Mouse (Mus musculus) hindbrain, embryonic 13.5 days (tissue): ENCODE measurements around the gene Gm42372. TPM values are rescaled to one million over a fixed set of nuclear protein-coding genes. Genes with fewer than 3 reads are reported as not detected.

ENCODE experiments used
- ATAC-seq: fragments of 200-750 bp; cut with Nextera tagmentation; 2 replicates; pipeline ENCODE4 v1.8.0; 2017; ENCODE audit warnings: moderate TSS enrichment; ENCODE audit not compliant: low FRiP score
- H3K27ac ChIP-seq: fragments of 300-500 bp; sonication (generic); 2 replicates; pipeline ENCODE4 v1.5.1; 2015; ENCODE audit warnings: inconsistent platforms, mild to moderate bottlenecking, moderate library complexity
- H3K27me3 ChIP-seq: fragments of 300-500 bp; sonication (generic); 2 replicates; pipeline ENCODE4 v1.6.1; 2015; ENCODE audit warnings: mild to moderate bottlenecking, inconsistent platforms
- H3K36me3 ChIP-seq: fragments of 300-500 bp; sonication (generic); 2 replicates; pipeline ENCODE4 v1.6.1; 2015; ENCODE audit warnings: mild to moderate bottlenecking, inconsistent platforms
- H3K4me1 ChIP-seq: fragments of 300-500 bp; sonication (generic); replicated peaks from 2 replicates; pipeline ENCODE4 v1.6.1; 2015; ENCODE audit warnings: inconsistent platforms
- H3K4me2 ChIP-seq: fragments of 300-500 bp; sonication (generic); 2 replicates; pipeline ENCODE4 v1.6.1; 2015; ENCODE audit warnings: inconsistent platforms, mild to moderate bottlenecking, moderate library complexity
- H3K4me3 ChIP-seq: fragments of 300-500 bp; sonication (generic); 2 replicates; pipeline ENCODE4 v1.5.1; 2015; ENCODE audit warnings: mild to moderate bottlenecking, inconsistent platforms
- H3K9ac ChIP-seq: fragments of 300-500 bp; sonication (generic); 2 replicates; pipeline ENCODE4 v1.6.1; 2015; ENCODE audit warnings: mild to moderate bottlenecking, inconsistent platforms
- H3K9me3 ChIP-seq: fragments of 300-500 bp; sonication (generic); 2 replicates; pipeline ENCODE4 v1.6.1; 2016; ENCODE audit warnings: inconsistent platforms
- WGBS: fragments of 180-500 bp; shearing (Covaris S2); methylation state at CpG from one replicate; pipeline ENCODE4 v1.1.7; 2015; 5-methylcytosine and 5-hydroxymethylcytosine counted together
- polyA plus RNA-seq: library from polyadenylated mRNA; unstranded; fragments of >200 nt; fragmentation: Nextera tagmentation; extraction: Ambion mirVana; gene quantifications from 2 replicates; pipeline ENCODE4 v1.2.1, GENCODE M21; 2015

Gm42372 gene
- polyA plus RNA-seq, 1 experiment from 2014 or later, result 3.7 TPM

DNA sequence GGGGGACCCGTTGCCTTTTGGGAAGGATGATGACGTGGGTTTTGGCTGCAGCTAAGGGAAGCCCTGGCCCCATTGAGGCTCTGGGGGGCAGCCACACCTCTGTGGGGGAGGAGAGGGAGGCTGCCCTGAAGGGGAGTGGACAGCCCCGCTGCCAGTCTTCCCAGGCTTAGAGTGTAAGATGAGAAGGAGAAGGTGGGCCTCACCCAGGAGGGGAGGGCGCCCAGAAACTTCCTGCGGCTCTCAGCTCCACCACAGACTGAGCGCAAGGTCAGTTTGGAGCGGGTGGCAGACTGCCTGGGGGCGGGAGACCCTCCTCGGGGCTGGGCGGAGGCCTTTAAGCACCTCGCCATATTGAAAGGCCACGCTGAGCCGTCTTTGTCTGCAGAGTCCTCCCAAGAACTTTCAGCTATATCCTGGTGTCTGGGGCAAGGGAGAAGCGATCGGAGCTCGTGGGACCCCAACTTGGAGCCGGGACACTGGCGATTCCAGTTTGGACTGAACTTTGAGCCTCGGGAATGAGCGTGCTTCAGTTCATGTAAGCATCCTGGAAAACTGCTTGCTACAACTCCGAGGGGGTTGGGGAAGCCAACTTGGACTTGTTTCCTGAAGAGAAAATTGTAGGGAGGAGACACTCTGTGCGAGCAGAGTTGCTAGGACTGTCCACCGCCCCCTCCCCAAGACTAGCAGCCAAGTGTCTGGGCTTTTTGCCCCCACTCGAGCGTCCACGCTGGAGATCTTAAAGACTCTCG is 10.9 kb downstream of the Gm42372 start:
- peak; percentile 48 for ATAC-seq
- peak overlapping the region; percentile 67 for H3K9ac ChIP-seq
- peak overlapping the region; percentile 71 for H3K27ac ChIP-seq
- peaks cover 13% of the 10 kb centered on the region for H3K27me3 ChIP-seq
- peak overlapping the region; percentile 50 for H3K4me2 ChIP-seq
- peak overlapping the region; percentile 41 for H3K4me3 ChIP-seq
- 7% methylated on average over 27 of the region's 27 CpGs for WGBS
- no peaks in the 10 kb centered on the region for H3K9me3 ChIP-seq
- H3K36me3 ChIP-seq, result no peaks in the 10 kb centered on the region
- peaks cover 59% of the 10 kb centered on the region for H3K4me1 ChIP-seq

DNA sequence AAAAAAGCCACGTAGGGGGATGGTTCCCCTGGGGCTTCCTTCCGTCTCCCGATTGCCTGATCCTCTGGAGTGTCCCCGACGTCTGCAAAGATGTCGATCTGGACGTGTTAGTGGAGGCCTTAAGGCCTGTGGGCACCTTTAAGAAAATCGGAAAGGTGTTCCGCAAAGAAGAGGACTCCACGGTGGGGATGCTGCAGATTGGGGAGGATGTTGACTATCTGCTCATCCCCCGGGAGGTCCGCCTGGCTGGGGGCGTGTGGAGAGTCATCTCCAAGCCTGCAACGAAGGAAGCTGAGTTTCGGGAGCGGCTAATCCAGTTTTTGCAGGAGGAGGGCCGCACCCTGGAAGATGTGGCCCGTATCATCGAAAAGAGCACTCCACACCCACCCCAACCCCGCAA is 11.5 kb downstream of the Gm42372 start:
- ATAC-seq, result no peak
- H3K9me3 ChIP-seq, result no peaks in the 10 kb centered on the region
- H3K27ac ChIP-seq, result peak overlapping the region; percentile 71; the same call in 1 of the 2 replicates
- peak overlapping the region; percentile 50 for H3K4me2 ChIP-seq
- peaks cover 59% of the 10 kb centered on the region for H3K4me1 ChIP-seq
- no peaks in the 10 kb centered on the region for H3K36me3 ChIP-seq
- 16% methylated on average over 20 of the region's 20 CpGs for whole genome bisulfite sequencing
- peak overlapping the region; percentile 41 for H3K4me3 ChIP-seq
- peak overlapping the region; percentile 67 for H3K9ac ChIP-seq
- peaks cover 13% of the 10 kb centered on the region for H3K27me3 ChIP-seq

DNA sequence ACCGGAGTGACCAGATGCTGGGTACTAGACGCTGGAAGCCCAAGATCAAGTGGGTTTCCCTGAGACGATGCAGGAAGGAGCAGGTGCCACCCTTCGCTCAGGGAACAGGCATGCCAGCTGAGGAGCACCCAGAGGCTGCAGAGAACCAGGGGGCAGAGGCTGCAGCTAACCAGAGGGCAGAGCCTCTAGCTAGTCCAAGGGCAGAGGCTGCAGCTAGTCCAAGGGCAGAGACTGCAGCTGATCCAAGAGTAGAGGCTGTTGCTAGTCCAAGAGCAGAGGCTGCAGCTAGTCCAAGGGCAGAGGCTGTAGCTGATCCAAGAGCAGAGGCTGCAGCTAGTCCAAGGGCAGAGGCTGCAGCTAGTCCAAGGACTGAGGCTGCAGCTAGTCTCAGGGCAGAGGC is 12.5 kb downstream of the Gm42372 start:
- 88% methylated on average over 4 of the region's 4 CpGs for WGBS
- Histone ChIP-seq H3K4me2 (peak overlapping the region; percentile 50), H3K4me1 (peaks cover 54% of the 10 kb centered on the region), H3K27ac (no peak overlapping the region), H3K4me3 (peak overlapping the region; percentile 41), H3K9ac (peak overlapping the region; percentile 67), H3K27me3 (peaks cover 13% of the 10 kb centered on the region), H3K36me3 (no peaks in the 10 kb centered on the region), H3K9me3 (no peaks in the 10 kb centered on the region)
- no peak for ATAC-seq

DNA sequence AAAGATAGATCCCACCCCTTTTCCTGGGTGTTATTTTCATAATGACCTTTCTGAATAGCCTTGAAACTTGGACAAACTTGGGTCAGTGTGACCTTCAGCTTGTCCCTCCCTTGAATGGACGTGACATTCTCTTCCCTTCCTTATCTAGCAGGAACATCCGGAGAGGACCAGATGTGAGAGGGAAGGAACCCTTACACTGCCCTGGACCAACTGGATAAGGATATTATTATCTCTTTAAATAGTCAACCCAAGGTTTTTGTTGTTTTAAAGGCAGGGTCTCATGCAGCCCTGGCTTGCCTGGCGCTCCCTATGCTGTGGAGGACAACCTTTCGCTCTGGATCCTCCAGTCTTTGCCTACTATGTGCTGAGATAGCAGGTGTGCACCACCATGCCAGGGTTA is 16.3 kb downstream of the Gm42372 start:
- Histone ChIP-seq H3K9me3 (no peaks in the 10 kb centered on the region), H3K36me3 (peaks cover 8% of the 10 kb centered on the region), H3K27ac (no peak overlapping the region), H3K4me3 (no peak overlapping the region), H3K4me1 (peaks cover 31% of the 10 kb centered on the region), H3K27me3 (peaks cover 8% of the 10 kb centered on the region; the same call in 1 of the 2 replicates), H3K4me2 (no peak overlapping the region), H3K9ac (no peak overlapping the region)
- ATAC-seq, result no peak
- WGBS, result 75% methylated on average over 4 of the region's 4 CpGs

DNA sequence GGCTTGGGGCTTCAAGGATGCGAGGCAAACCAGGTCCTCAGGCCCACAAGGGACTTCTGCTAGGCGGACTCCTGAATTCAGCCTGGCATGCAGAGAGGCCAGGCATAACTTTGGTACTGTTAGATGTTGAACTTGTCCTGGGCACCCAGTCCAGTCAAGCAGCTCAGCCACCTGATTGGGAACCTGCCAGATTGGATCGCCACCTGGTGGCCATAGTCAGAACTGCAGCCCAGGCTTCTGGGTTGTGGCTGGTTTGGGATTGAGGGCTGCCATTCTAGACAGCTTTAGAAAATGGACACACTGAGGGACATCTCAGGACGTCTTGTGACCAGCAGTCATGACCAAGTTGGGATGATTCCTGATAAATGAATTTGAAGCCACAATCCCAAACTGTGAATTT is 16.8 kb downstream of the Gm42372 start:
- no peak overlapping the region for H3K4me2 ChIP-seq
- H3K27me3 ChIP-seq, result peaks cover 4% of the 10 kb centered on the region; the same call in 1 of the 2 replicates
- H3K4me3 ChIP-seq, result no peak overlapping the region
- H3K9me3 ChIP-seq, result no peaks in the 10 kb centered on the region
- peaks cover 27% of the 10 kb centered on the region for H3K4me1 ChIP-seq
- no peak overlapping the region for H3K27ac ChIP-seq
- H3K9ac ChIP-seq, result no peak overlapping the region
- no peak for ATAC-seq
- 26% methylated on average over 4 of the region's 4 CpGs for WGBS
- H3K36me3 ChIP-seq, result peaks cover 12% of the 10 kb centered on the region

DNA sequence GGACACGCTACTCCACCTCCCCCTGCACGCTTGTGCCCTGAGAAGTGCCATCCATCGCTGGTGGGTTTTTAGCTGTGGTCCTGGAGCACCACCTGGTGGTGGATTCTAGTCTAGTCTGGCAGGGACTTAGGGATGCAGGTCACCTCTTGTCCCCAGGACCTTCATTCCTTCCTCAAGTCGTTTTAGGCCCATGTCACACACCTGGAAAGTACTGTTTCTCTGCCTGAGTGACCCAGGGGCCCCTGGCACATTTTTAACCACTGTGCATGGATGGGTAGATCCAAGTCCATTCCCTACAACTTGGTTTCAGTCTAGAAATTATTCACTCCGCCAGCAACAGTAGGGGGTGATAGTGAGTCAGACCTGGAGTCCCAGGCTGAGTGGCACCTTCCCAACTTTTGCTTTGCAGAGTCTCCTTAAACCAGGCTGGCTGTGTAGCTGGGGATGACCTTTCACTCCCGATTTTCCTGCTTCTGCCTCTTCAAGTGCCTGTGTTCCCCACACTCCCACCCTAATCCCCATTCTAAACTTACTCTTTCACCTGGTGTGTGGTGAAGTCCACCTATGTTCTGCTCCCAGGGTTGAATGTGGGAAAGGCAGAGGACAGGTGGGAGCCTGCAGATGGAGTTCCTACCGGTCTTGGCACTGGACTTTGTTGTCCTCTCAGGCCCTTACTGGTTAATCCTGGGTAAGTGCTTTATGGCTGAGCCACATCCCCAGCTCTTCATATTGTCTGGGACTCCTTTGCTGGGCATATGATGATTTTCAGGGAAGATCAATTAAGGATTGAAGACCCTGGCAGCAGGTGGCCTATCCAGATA is 19.7 kb downstream of the Gm42372 start:
- no peak overlapping the region; the same call in 1 of the 2 replicates for H3K27ac ChIP-seq
- WGBS, result 12% methylated on average over 7 of the region's 7 CpGs

DNA sequence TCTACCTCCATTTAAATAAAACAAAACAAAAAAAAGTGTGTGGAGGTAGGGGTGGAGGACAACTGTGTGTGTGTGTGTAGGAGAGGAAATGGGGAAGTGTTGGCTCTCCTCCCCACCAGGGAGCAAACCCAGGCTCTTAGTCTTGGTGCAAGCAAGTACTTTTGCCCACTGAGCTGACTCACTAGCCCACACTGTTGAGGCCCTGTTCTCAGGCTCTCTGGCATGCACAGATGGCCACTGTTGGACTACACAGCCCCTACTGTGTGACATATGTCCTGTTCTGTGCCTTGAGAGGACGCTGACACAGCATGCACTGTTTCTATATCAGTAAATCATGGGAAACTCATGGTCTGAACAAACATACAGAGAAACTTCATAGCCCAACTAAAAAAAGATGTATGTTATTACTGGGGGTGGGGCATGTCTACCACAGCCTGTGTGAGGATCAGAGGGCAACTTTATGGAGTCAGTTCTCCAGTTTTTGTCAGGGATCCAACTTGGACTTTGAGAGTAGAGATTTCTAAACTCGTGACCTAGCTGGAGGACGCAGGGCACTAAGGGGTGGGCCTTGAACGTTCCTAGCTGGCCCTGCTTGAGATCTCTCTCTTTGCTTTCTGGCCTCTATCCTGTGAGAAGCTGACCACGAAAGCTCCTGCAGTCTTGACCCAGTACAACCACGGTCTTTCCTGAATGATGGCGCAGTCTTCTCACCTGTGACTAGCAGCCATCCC is 20.5 kb downstream of the Gm42372 start:
- Histone ChIP-seq H3K4me3 (no peak overlapping the region), H3K36me3 (peaks cover 49% of the 10 kb centered on the region), H3K27ac (no peak overlapping the region; the same call in 1 of the 2 replicates), H3K9ac (peak overlapping the region; percentile 24; the same call in 1 of the 2 replicates), H3K4me2 (no peak overlapping the region), H3K9me3 (no peaks in the 10 kb centered on the region), H3K4me1 (peaks cover 5% of the 10 kb centered on the region), H3K27me3 (no peaks in the 10 kb centered on the region)
- 81% methylated on average over 7 of the region's 7 CpGs for WGBS
- ATAC-seq, result no peak

More for the DNA sequence above, 19.7 kb downstream of the Gm42372 start:
- Histone ChIP-seq H3K9me3 (no peaks in the 10 kb centered on the region), H3K36me3 (peaks cover 41% of the 10 kb centered on the region), H3K4me2 (no peak overlapping the region), H3K9ac (no peak overlapping the region), H3K4me1 (peaks cover 12% of the 10 kb centered on the region), H3K4me3 (no peak overlapping the region), H3K27me3 (no peaks in the 10 kb centered on the region)
- peak; percentile 71 for ATAC-seq

DNA sequence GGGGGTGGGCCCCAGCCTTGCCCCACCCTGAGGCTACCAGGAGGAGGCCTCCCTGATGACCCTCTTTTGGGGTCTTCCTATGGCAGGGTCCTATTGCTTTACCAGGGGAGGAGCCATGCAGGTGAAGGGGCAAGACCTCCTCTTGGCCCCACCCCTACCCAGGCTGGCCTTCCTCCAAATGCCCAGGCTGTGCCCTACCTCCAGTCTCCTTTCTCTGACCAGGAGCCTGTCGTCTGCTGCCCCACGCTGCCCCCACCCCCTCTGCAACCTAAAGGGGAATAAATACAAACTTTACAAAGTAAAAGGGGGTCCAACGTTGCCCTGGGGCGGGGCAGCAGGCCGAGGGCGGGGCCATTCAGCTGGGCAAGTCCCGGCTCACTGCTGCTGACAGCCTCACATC is 21.8 kb downstream of the Gm42372 start:
- no peak overlapping the region; the same call in 1 of the 2 replicates for H3K27ac ChIP-seq
- H3K9ac ChIP-seq, result no peak overlapping the region
- WGBS, result 91% methylated on average over 7 of the region's 7 CpGs
- H3K4me3 ChIP-seq, result no peak overlapping the region
- ATAC-seq, result no peak
- no peaks in the 10 kb centered on the region for H3K9me3 ChIP-seq
- no peaks in the 10 kb centered on the region for H3K27me3 ChIP-seq
- H3K4me2 ChIP-seq, result no peak overlapping the region
- peaks cover 62% of the 10 kb centered on the region for H3K36me3 ChIP-seq
- H3K4me1 ChIP-seq, result peaks cover 4% of the 10 kb centered on the region; the same call in 1 of the 2 replicates

DNA sequence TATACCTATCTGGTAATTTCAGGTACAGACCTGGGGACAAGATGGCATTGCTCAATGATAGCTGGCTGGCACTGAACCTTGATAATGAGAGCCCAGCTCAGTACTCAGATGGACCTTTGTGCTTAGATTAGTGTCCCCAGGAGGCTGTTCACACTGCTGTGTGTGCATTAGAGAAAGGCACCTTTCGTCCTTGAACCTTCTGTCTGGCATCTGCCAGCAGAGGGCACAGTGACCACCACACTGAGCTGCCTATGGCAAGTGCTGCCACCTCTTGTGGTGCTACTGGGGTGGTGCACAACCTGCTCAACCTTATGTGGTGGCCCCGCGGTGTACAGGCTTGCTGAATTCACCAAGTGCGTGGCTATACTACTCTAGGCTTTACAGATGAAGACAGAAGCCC is 24.4 kb downstream of the Gm42372 start:
- H3K27ac ChIP-seq, result no peak overlapping the region
- no peak overlapping the region for H3K9ac ChIP-seq
- H3K4me1 ChIP-seq, result no peaks in the 10 kb centered on the region; the same call in 1 of the 2 replicates
- WGBS, result 89% methylated on average over 4 of the region's 4 CpGs
- peaks cover 88% of the 10 kb centered on the region for H3K36me3 ChIP-seq
- H3K4me3 ChIP-seq, result no peak overlapping the region
- no peaks in the 10 kb centered on the region for H3K27me3 ChIP-seq
- no peaks in the 10 kb centered on the region for H3K9me3 ChIP-seq
- no peak for ATAC-seq
- H3K4me2 ChIP-seq, result no peak overlapping the region

DNA sequence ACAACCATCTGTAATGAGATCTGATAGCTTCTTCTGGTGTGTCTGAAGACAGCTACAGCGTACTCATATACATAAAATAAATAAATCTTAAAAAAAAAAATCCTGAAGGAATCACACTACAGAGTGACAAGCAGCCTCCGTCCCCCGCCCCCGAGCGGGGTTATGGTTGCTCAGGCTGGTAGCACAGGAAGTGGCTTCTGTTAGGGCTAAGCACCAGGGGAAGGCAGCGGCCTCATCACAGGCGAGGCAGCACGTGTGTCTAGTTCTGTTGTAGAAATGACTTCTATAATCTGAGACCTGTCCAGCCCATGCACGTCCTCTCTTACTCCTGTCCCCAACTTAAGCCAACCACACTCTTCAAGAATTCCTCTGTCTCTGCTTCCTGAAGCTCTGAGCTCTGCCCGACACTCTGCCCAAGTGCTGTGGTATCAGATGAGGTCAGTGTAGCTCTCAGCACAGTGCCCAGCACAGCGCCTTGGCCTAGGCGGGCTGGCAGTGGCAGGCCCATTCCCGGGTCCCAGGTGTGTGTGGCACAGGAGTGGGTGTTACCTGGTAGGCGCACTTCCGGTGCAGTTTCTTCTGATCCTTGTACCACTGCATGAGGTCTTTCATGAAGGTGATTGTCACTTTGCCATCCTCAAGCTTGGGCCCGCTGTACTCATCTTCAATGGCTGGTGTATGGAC is 26.6 kb downstream of the Gm42372 start:
- H3K4me3 ChIP-seq, result no peak overlapping the region
- ATAC-seq, result no peak
- no peaks in the 10 kb centered on the region for H3K27me3 ChIP-seq
- no peak overlapping the region for H3K4me2 ChIP-seq
- peaks cover 100% of the 10 kb centered on the region for H3K36me3 ChIP-seq
- H3K9me3 ChIP-seq, result no peaks in the 10 kb centered on the region
- no peaks in the 10 kb centered on the region for H3K4me1 ChIP-seq
- no peak overlapping the region for H3K9ac ChIP-seq
- no peak overlapping the region for H3K27ac ChIP-seq
- 95% methylated on average over 16 of the region's 16 CpGs for WGBS

DNA sequence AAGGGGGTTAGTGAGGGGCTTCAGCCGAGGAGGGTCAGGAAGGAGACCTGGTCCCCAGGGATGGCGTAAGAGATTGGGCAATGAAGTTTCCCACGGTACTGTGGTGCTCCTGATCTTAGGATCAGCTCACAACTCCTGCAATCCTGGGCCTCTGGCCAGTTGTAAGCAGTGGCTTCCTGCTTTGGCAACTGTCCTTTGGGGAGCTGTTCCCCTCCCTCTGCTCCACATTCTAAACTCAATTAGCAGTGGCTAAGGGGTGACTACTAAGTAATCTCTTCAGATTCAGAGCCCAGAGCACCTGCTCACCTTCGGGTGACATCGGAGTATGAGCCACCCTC is 27.1 kb downstream of the Gm42372 start:
- Histone ChIP-seq H3K27me3 (no peaks in the 10 kb centered on the region), H3K36me3 (peaks cover 100% of the 10 kb centered on the region), H3K4me2 (no peak overlapping the region), H3K27ac (no peak overlapping the region), H3K4me1 (no peaks in the 10 kb centered on the region), H3K9me3 (no peaks in the 10 kb centered on the region), H3K4me3 (no peak overlapping the region), H3K9ac (no peak overlapping the region)
- WGBS, result 91% methylated on average over 5 of the region's 5 CpGs
- no peak for ATAC-seq
